Mouse (Mus musculus): ENCODE data around the gene Kif4.

- TF ChIP-seq CTCF (IDR thresholded peaks at IDR 0.05) (no peak), EP300 (IDR thresholded peaks at IDR 0.05; ENCODE audit: insufficient read depth, low read depth, low read length) (no peak)
These were observed 62.0 kb downstream of the Kif4 start for GRCm38 (mm10) chrX:100687360-100688032.
